ENCODE assay signal across 18 mouse cellular contexts in the genomic region with DNA sequence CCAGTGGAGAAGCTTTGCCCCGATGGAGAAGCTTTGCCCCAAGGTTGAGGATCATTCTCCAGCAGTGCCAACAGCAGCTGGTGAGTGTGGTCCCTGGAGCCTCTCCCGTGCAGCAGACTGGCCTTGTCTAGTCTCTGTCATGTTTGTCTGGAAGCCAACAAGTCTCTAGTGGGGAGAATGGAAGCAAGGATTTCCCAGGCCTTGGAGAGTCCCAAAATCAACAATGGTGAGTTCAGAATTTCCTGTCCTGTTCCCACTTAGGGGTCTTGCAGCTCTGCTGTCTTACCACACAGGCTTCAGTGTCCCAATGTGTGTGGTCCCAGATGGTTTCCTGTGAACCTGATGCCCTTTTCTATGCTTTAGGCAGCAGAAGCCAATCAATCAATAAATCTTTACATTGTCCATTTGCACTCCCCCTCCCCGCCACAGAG. TPM values are rescaled to one million over a fixed set of nuclear protein-coding genes. Genes with fewer than 3 reads are reported as not detected.
DNase-seq lines count a peak whose midpoint lies in the region; ATAC-seq and TF ChIP-seq lines count a peak whose summit lies in the region.
"Had no signal": no experiment of that assay in that cellular context is flagged by ENCODE, and none has a peak within 500 bp of the region (broad histone marks: within the 10 kb centered on the region; RNA-seq: fewer than 3 reads in every experiment).

No protein-coding gene starts in this region.

- no peak overlapping the region for H3K27ac ChIP-seq in heart, embryonic 12.5 days (ENCODE audit: poor library complexity, severe bottlenecking)
- H3K27ac ChIP-seq in stomach, embryonic 14.5 days (ENCODE audit: low read length): peak overlapping the region; percentile 34; the same call in 1 of the 2 replicates
- no peak overlapping the region for H3K27ac ChIP-seq in stomach, postnatal 0 days (replicated peaks)
- H3K27ac ChIP-seq: embryonic facial prominence, embryonic 10.5 days; hindbrain, embryonic 14.5 days; limb, embryonic 12.5 days; macrophage; midbrain, embryonic 13.5 days had no signal

- peaks cover 28% of the 10 kb centered on the region for H3K4me1 ChIP-seq in heart, embryonic 12.5 days (replicated peaks)
- 0 out of 2 replicates have a peak, but pooled peaks cover 3% of the 10 kb centered on the region for H3K4me1 ChIP-seq in stomach, embryonic 14.5 days (ENCODE audit: control insufficient read depth, insufficient read depth, low read length)
- no peaks in the 10 kb centered on the region for H3K4me1 ChIP-seq in stomach, postnatal 0 days (replicated peaks; ENCODE audit: control insufficient read depth, insufficient read depth)
- H3K4me1 ChIP-seq: limb, embryonic 12.5 days; midbrain, embryonic 13.5 days had no signal

- DNase-seq in heart, adult 11 months: peak; percentile 95
- DNase-seq in kidney, postnatal 4 days: peak; percentile 19 to 35
- no peak for DNase-seq in kidney, adult 9 months
- no peak for DNase-seq in stomach, postnatal 0 days (ENCODE audit: low spot score)
- DNase-seq in cerebellum, postnatal 36 days: no peak
- DNase-seq in thymus, postnatal 36 days: no peak
- DNase-seq: cerebellum, adult 2 months; forebrain, postnatal 0 days; gastrocnemius, postnatal 25 days; layer of hippocampus, postnatal 36 days had no signal

- ATAC-seq in heart, embryonic 12.5 days (ENCODE audit: insufficient number of reproducible peaks, low FRiP score): no peak
- no peak; the same call in 1 of the 2 replicates for ATAC-seq in stomach, embryonic 14.5 days (ENCODE audit: insufficient number of reproducible peaks, insufficient read depth, low FRiP score, low read depth)
- ATAC-seq in stomach, postnatal 0 days (ENCODE audit: low FRiP score, low TSS enrichment): no peak
- ATAC-seq: forebrain, postnatal 0 days; midbrain, embryonic 13.5 days; Patski had no signal

- no peaks in the 10 kb centered on the region for H3K27me3 ChIP-seq in heart, embryonic 12.5 days (replicated peaks)
- no peaks in the 10 kb centered on the region for H3K27me3 ChIP-seq in stomach, embryonic 14.5 days (ENCODE audit: control insufficient read depth, insufficient read depth, low read length)
- no peaks in the 10 kb centered on the region for H3K27me3 ChIP-seq in stomach, postnatal 0 days (ENCODE audit: control insufficient read depth, insufficient read depth, low read length)
- H3K27me3 ChIP-seq: limb, embryonic 12.5 days; midbrain, embryonic 13.5 days; Patski had no signal

- no peaks in the 10 kb centered on the region for H3K36me3 ChIP-seq in heart, embryonic 12.5 days
- no peaks in the 10 kb centered on the region for H3K36me3 ChIP-seq in stomach, embryonic 14.5 days (ENCODE audit: control insufficient read depth, insufficient read depth, low read length)
- no peaks in the 10 kb centered on the region for H3K36me3 ChIP-seq in stomach, postnatal 0 days (ENCODE audit: control insufficient read depth, insufficient read depth, low read length)
- H3K36me3 ChIP-seq: embryonic facial prominence, embryonic 10.5 days; limb, embryonic 12.5 days; midbrain, embryonic 13.5 days had no signal

- no peak for TF ChIP-seq CTCF in stomach, postnatal 0 days (IDR thresholded peaks at IDR 0.05; ENCODE audit: low read depth)

- no peak overlapping the region for H3K4me3 ChIP-seq in heart, embryonic 12.5 days
- H3K4me3 ChIP-seq in stomach, embryonic 14.5 days (ENCODE audit: low read depth, low read length): no peak overlapping the region
- H3K4me3 ChIP-seq in stomach, postnatal 0 days (ENCODE audit: low read depth, low read length): no peak overlapping the region
- H3K4me3 ChIP-seq: embryonic facial prominence, embryonic 10.5 days; limb, embryonic 12.5 days; midbrain, embryonic 13.5 days had no signal

- no peak overlapping the region for H3K9ac ChIP-seq in heart, embryonic 12.5 days
- H3K9ac ChIP-seq in stomach, embryonic 14.5 days (replicated peaks; ENCODE audit: low read depth, low read length): no peak overlapping the region
- no peak overlapping the region for H3K9ac ChIP-seq in stomach, postnatal 0 days (ENCODE audit: low read length)
- H3K9ac ChIP-seq: forebrain, postnatal 0 days; hindbrain, embryonic 14.5 days; limb, embryonic 12.5 days; midbrain, embryonic 13.5 days had no signal

- no peaks in the 10 kb centered on the region for H3K9me3 ChIP-seq in heart, embryonic 12.5 days (replicated peaks)
- H3K9me3 ChIP-seq in stomach, embryonic 14.5 days (ENCODE audit: control insufficient read depth, low read depth, low read length): no peaks in the 10 kb centered on the region
- H3K9me3 ChIP-seq in stomach, postnatal 0 days (ENCODE audit: control insufficient read depth, low read length): no peaks in the 10 kb centered on the region
- H3K9me3 ChIP-seq: embryonic facial prominence, embryonic 10.5 days; limb, embryonic 12.5 days; midbrain, embryonic 13.5 days had no signal

- 69% methylated on average over 3 of the region's 3 CpGs for WGBS in heart, embryonic 12.5 days
- WGBS in stomach, embryonic 14.5 days: 34% methylated on average over 3 of the region's 3 CpGs
- WGBS in stomach, postnatal 0 days: 45% methylated on average over 3 of the region's 3 CpGs

- no peak overlapping the region for H3K4me2 ChIP-seq in heart, embryonic 12.5 days
- no peak overlapping the region for H3K4me2 ChIP-seq in stomach, embryonic 14.5 days (replicated peaks; ENCODE audit: low read depth, low read length)
- H3K4me2 ChIP-seq in stomach, postnatal 0 days (replicated peaks; ENCODE audit: low read depth): no peak overlapping the region
- H3K4me2 ChIP-seq: hindbrain, embryonic 14.5 days; limb, embryonic 12.5 days; midbrain, embryonic 13.5 days had no signal

- TF ChIP-seq EP300 in stomach, postnatal 0 days (optimal IDR thresholded peaks at IDR 0.05): no peak

RNA-seq across cellular contexts. Expression of gene Rap2a, which starts 56.6 kb away (rescaled TPM):
- polyA plus RNA-seq in heart, embryonic 12.5 days (2016; fragmentation: Nextera tagmentation; extraction: Ambion mirVana): 16.1 and 16.4 TPM in 2 replicates
- polyA plus RNA-seq in stomach, embryonic 14.5 days (2014; fragmentation: Nextera tagmentation; extraction: Ambion mirVana): 11.9 and 13.0 TPM in 2 replicates
- 10.3 and 11.7 TPM in 2 replicates for polyA plus RNA-seq in stomach, postnatal 0 days (2015; fragmentation: Nextera tagmentation; extraction: Ambion mirVana)

Comparison
In these comparisons a context has a peak if more than half of its experiments do, and no peak if none do; other contexts are left out.
1. DNase-seq: peak in heart, adult 11 months (single experiment) and kidney, postnatal 4 days (2 of 2); none in kidney, adult 9 months (single experiment), stomach, postnatal 0 days (single experiment), cerebellum, postnatal 36 days (0 of 2) and thymus, postnatal 36 days (0 of 2).